Mouse (Mus musculus): Measurements from ENCODE around the gene Rreb1.

- TF ChIP-seq EP300 (IDR thresholded peaks at IDR 0.05; ENCODE audit: insufficient read depth, low read depth, low read length) = no peak
- TF ChIP-seq CTCF (IDR thresholded peaks at IDR 0.05; ENCODE audit: low read depth, low read length) = no peak
Observed at GRCm38 (mm10) chr13:37940167-37940566, 162.0 kb downstream of the Rreb1 start.

Data from ES-Bruce4 (cell line).